Mouse (Mus musculus): ENCODE measurements around the gene Psph. TPM values are rescaled to one million over a fixed set of nuclear protein-coding genes. Genes with fewer than 3 reads are reported as not detected.
A peak's percentile ranks its signal among the peaks of the same experiment; 100 is the strongest.
"Not testable (repeated sequence)": the region's sequence is repeated elsewhere in the genome, so short reads cannot be mapped to it uniquely, and the experiment has no call there.

The Psph gene
- 35.5 and 38.6 TPM in 2 replicates for polyA plus RNA-seq (2016; fragmentation: Nextera tagmentation; extraction: Ambion mirVana)

GRCm38 (mm10) chr5:129786818-129787790 is at the start of gene Psph:
Psph (minus strand) TSS chr5:129787449.
- peaks cover 36% of the 10 kb centered on the region for H3K36me3 ChIP-seq (replicated peaks)
- H3K4me3 ChIP-seq = peak within 1 kb of the TSS; percentile 93
- WGBS = under 1% methylated on average over 73 of the region's 73 CpGs
- no peaks in the 10 kb centered on the region for H3K27me3 ChIP-seq (replicated peaks; ENCODE audit: low read depth, poor library complexity, severe bottlenecking)
- H3K4me1 ChIP-seq = peaks cover 16% of the 10 kb centered on the region
- H3K27ac ChIP-seq (replicated peaks) = peak within 1 kb of the TSS; percentile 98
- H3K9me3 ChIP-seq = no peaks in the 10 kb centered on the region
- DNase-seq (ENCODE audit: low spot score) = peak; percentile 99

- H3K4me3 ChIP-seq; DNase-seq (ENCODE audit: low spot score); H3K9me3 ChIP-seq; H3K27me3 ChIP-seq (replicated peaks; ENCODE audit: low read depth, poor library complexity, severe bottlenecking); H3K27ac ChIP-seq (replicated peaks): not testable (repeated sequence)
- 94% methylated on average over 8 of the region's 8 CpGs for WGBS
- H3K36me3 ChIP-seq (replicated peaks) = peaks cover 61% of the 10 kb centered on the region
- H3K4me1 ChIP-seq = peaks cover 16% of the 10 kb centered on the region
Observed at GRCm38 (mm10) chr5:129790591-129790990, 3.3 kb upstream of the Psph start.

GRCm38 (mm10) chr5:129787818-129788593 is 757 bp upstream of the Psph start:
- no peak for DNase-seq (ENCODE audit: low spot score)
- peaks cover 45% of the 10 kb centered on the region for H3K36me3 ChIP-seq (replicated peaks)
- H3K27ac ChIP-seq (replicated peaks) = peak overlapping the region; percentile 98
- H3K27me3 ChIP-seq (replicated peaks; ENCODE audit: low read depth, poor library complexity, severe bottlenecking) = no peaks in the 10 kb centered on the region
- no peaks in the 10 kb centered on the region for H3K9me3 ChIP-seq
- peaks cover 16% of the 10 kb centered on the region for H3K4me1 ChIP-seq
- WGBS = 16% methylated on average over 11 of the region's 11 CpGs
- H3K4me3 ChIP-seq = peak overlapping the region; percentile 93

- H3K27ac ChIP-seq (replicated peaks) = peak overlapping the region; percentile 98
- H3K4me1 ChIP-seq = peaks cover 16% of the 10 kb centered on the region
- peaks cover 26% of the 10 kb centered on the region for H3K36me3 ChIP-seq (replicated peaks)
- H3K4me3 ChIP-seq = peak overlapping the region; percentile 93
- no peak for DNase-seq (ENCODE audit: low spot score)
- H3K27me3 ChIP-seq (replicated peaks; ENCODE audit: low read depth, poor library complexity, severe bottlenecking) = no peaks in the 10 kb centered on the region
- no peaks in the 10 kb centered on the region for H3K9me3 ChIP-seq
- 83% methylated on average over 6 of the region's 6 CpGs for WGBS
Observed at GRCm38 (mm10) chr5:129786161-129786560, 1.1 kb downstream of the Psph start.

GRCm38 (mm10) chr5:129785235-129785870 is 1.9 kb downstream of the Psph start:
- H3K27ac ChIP-seq (replicated peaks) = no peak overlapping the region
- no peak for DNase-seq (ENCODE audit: low spot score)
- 88% methylated on average over 5 of the region's 5 CpGs for WGBS
- H3K9me3 ChIP-seq = no peaks in the 10 kb centered on the region
- H3K36me3 ChIP-seq (replicated peaks) = peaks cover 20% of the 10 kb centered on the region
- H3K4me3 ChIP-seq = no peak overlapping the region
- peaks cover 16% of the 10 kb centered on the region for H3K4me1 ChIP-seq
- H3K27me3 ChIP-seq (replicated peaks; ENCODE audit: low read depth, poor library complexity, severe bottlenecking) = no peaks in the 10 kb centered on the region

- Histone ChIP-seq H3K4me3 (no peak overlapping the region), H3K36me3 (replicated peaks) (no peaks in the 10 kb centered on the region), H3K9me3 (no peaks in the 10 kb centered on the region), H3K27me3 (replicated peaks; ENCODE audit: low read depth, poor library complexity, severe bottlenecking) (no peaks in the 10 kb centered on the region), H3K27ac (replicated peaks) (no peak overlapping the region), H3K4me1 (peaks cover 22% of the 10 kb centered on the region)
- 49% methylated on average over 3 of the region's 3 CpGs for WGBS
- DNase-seq (ENCODE audit: low spot score) = no peak
Observed at GRCm38 (mm10) chr5:129782211-129782610, 5.0 kb downstream of the Psph start.

- Histone ChIP-seq H3K27ac (replicated peaks) (no peak overlapping the region), H3K4me3 (no peak overlapping the region), H3K4me1 (peaks cover 18% of the 10 kb centered on the region), H3K9me3 (no peaks in the 10 kb centered on the region), H3K36me3 (replicated peaks) (no peaks in the 10 kb centered on the region), H3K27me3 (replicated peaks; ENCODE audit: low read depth, poor library complexity, severe bottlenecking) (no peaks in the 10 kb centered on the region)
- 92% methylated on average over 3 of the region's 3 CpGs for WGBS
- no peak for DNase-seq (ENCODE audit: low spot score)
Observed at GRCm38 (mm10) chr5:129780131-129780530, 7.1 kb downstream of the Psph start.

GRCm38 (mm10) chr5:129778996-129779716 is 8.1 kb downstream of the Psph start:
- no peaks in the 10 kb centered on the region for H3K9me3 ChIP-seq
- WGBS = 2% methylated on average over 32 of the region's 32 CpGs
- peak; percentile 88 for DNase-seq (ENCODE audit: low spot score)
- H3K4me3 ChIP-seq = peak overlapping the region; percentile 69
- H3K27ac ChIP-seq (replicated peaks) = peak overlapping the region; percentile 63
- H3K27me3 ChIP-seq (replicated peaks; ENCODE audit: low read depth, poor library complexity, severe bottlenecking) = no peaks in the 10 kb centered on the region
- H3K36me3 ChIP-seq (replicated peaks) = no peaks in the 10 kb centered on the region
- peaks cover 18% of the 10 kb centered on the region for H3K4me1 ChIP-seq

- 44% methylated on average over 11 of the region's 11 CpGs for WGBS
- Histone ChIP-seq H3K27me3 (replicated peaks; ENCODE audit: low read depth, poor library complexity, severe bottlenecking) (no peaks in the 10 kb centered on the region), H3K27ac (replicated peaks) (peak overlapping the region; percentile 63), H3K36me3 (replicated peaks) (no peaks in the 10 kb centered on the region), H3K9me3 (no peaks in the 10 kb centered on the region), H3K4me1 (peaks cover 18% of the 10 kb centered on the region), H3K4me3 (peak overlapping the region; percentile 69)
- no peak for DNase-seq (ENCODE audit: low spot score)
Observed at GRCm38 (mm10) chr5:129778348-129778995, 8.8 kb downstream of the Psph start.

- 89% methylated on average over 3 of the region's 3 CpGs for WGBS
- Histone ChIP-seq H3K4me1 (peaks cover 15% of the 10 kb centered on the region), H3K9me3 (no peaks in the 10 kb centered on the region), H3K36me3 (replicated peaks) (peaks cover 14% of the 10 kb centered on the region), H3K27ac (replicated peaks) (no peak overlapping the region), H3K4me3 (no peak overlapping the region), H3K27me3 (replicated peaks; ENCODE audit: low read depth, poor library complexity, severe bottlenecking) (no peaks in the 10 kb centered on the region)
- DNase-seq (ENCODE audit: low spot score) = no peak
Observed at GRCm38 (mm10) chr5:129774661-129775060, 12.6 kb downstream of the Psph start.

- H3K27me3 ChIP-seq (replicated peaks; ENCODE audit: low read depth, poor library complexity, severe bottlenecking); H3K9me3 ChIP-seq; H3K27ac ChIP-seq (replicated peaks); DNase-seq (ENCODE audit: low spot score); H3K4me3 ChIP-seq; H3K4me1 ChIP-seq: not testable (repeated sequence)
- H3K36me3 ChIP-seq (replicated peaks) = peaks cover 19% of the 10 kb centered on the region
- 85% methylated on average over 4 of the region's 4 CpGs for WGBS
Observed at GRCm38 (mm10) chr5:129773330-129773729, 13.9 kb downstream of the Psph start.

Data from embryonic facial prominence, embryonic 10.5 days (tissue).